ENCODE assay signal across 8 mouse cellular contexts in genomic region chr6:83442639-83443038, GRCm38 (mm10). TPM values are rescaled to one million over a fixed set of nuclear protein-coding genes. Genes with fewer than 3 reads are reported as not detected.
A peak's percentile ranks its signal among the peaks of the same experiment; 100 is the strongest.
DNase-seq lines count a peak whose midpoint lies in the region; ATAC-seq and TF ChIP-seq lines count a peak whose summit lies in the region.

No protein-coding gene starts in this region.

- H3K9me3 ChIP-seq in lung, embryonic 14.5 days (ENCODE audit: low read depth, low read length), result no peaks in the 10 kb centered on the region
- no peaks in the 10 kb centered on the region for H3K9me3 ChIP-seq in hindbrain, embryonic 10.5 days
- H3K9me3 ChIP-seq in midbrain, embryonic 12.5 days, result no peaks in the 10 kb centered on the region

- H3K4me2 ChIP-seq in lung, embryonic 14.5 days, result peak overlapping the region; percentile 88
- peak overlapping the region; percentile 66 for H3K4me2 ChIP-seq in midbrain, embryonic 12.5 days (replicated peaks)

- WGBS in lung, embryonic 14.5 days, result 49% methylated on average over 3 of the region's 3 CpGs
- WGBS in hindbrain, embryonic 10.5 days, result 56% methylated on average over 3 of the region's 3 CpGs
- WGBS in midbrain, embryonic 12.5 days, result 35% methylated on average over 3 of the region's 3 CpGs

- no peak for TF ChIP-seq CTCF in lung, embryonic 14.5 days (IDR thresholded peaks at IDR 0.05; ENCODE audit: low read depth)

- no peak for ATAC-seq in lung, embryonic 14.5 days (ENCODE audit: insufficient read depth)
- no peak for ATAC-seq in midbrain, embryonic 12.5 days (ENCODE audit: low FRiP score, low read depth)

- peaks cover 48% of the 10 kb centered on the region for H3K4me1 ChIP-seq in lung, embryonic 14.5 days (ENCODE audit: insufficient read depth)
- H3K4me1 ChIP-seq in hindbrain, embryonic 10.5 days (replicated peaks), result peaks cover 97% of the 10 kb centered on the region
- H3K4me1 ChIP-seq in midbrain, embryonic 12.5 days, result peaks cover 90% of the 10 kb centered on the region

- H3K27ac ChIP-seq in lung, embryonic 14.5 days (ENCODE audit: low read depth), result peak overlapping the region; percentile 93; the same call in 1 of the 2 replicates
- H3K27ac ChIP-seq in hindbrain, embryonic 10.5 days, result peak overlapping the region; percentile 97
- peak overlapping the region; percentile 99 for H3K27ac ChIP-seq in midbrain, embryonic 12.5 days (replicated peaks)

- no peak overlapping the region for H3K4me3 ChIP-seq in lung, embryonic 14.5 days (ENCODE audit: low read depth, low read length)
- H3K4me3 ChIP-seq in hindbrain, embryonic 10.5 days, result peak overlapping the region; percentile 79
- peak overlapping the region; percentile 80; the same call in 1 of the 2 replicates for H3K4me3 ChIP-seq in midbrain, embryonic 12.5 days

- H3K9ac ChIP-seq in lung, embryonic 14.5 days, result no peak overlapping the region
- H3K9ac ChIP-seq in midbrain, embryonic 12.5 days (replicated peaks), result no peak overlapping the region; the same call in 1 of the 2 replicates

- DNase-seq in adrenal gland, adult (ENCODE audit: inconsistent age in 2 of 2, low spot score in 1 of 2), result peak; percentile 71 to 85
- no peak for DNase-seq in adrenal gland, postnatal 4 days (ENCODE audit: low spot score in 2 of 2)
- no peak for DNase-seq in lung, embryonic 14.5 days
- no peak for DNase-seq in lung, postnatal 4 days
- DNase-seq in hindbrain, embryonic 10.5 days (ENCODE audit: low spot score), result no peak
- DNase-seq in urinary bladder, postnatal 25 days (ENCODE audit: low spot score), result no peak
- no peak for DNase-seq in yolk sac, embryonic 10.5 days (ENCODE audit: low spot score)

- H3K36me3 ChIP-seq in lung, embryonic 14.5 days (ENCODE audit: insufficient read depth), result peaks cover 35% of the 10 kb centered on the region; the same call in 1 of the 2 replicates
- peaks cover 61% of the 10 kb centered on the region for H3K36me3 ChIP-seq in hindbrain, embryonic 10.5 days
- peaks cover 26% of the 10 kb centered on the region for H3K36me3 ChIP-seq in midbrain, embryonic 12.5 days

- no peaks in the 10 kb centered on the region for H3K27me3 ChIP-seq in lung, embryonic 14.5 days (ENCODE audit: insufficient read depth, low read length)
- H3K27me3 ChIP-seq in hindbrain, embryonic 10.5 days (ENCODE audit: insufficient read depth, poor library complexity, severe bottlenecking), result no peaks in the 10 kb centered on the region
- no peaks in the 10 kb centered on the region for H3K27me3 ChIP-seq in midbrain, embryonic 12.5 days

RNA-seq across cellular contexts. Expression of gene Tet3, which starts 16.2 kb away (rescaled TPM):
- total RNA-seq in adrenal gland, postnatal 4 days (2021), result 10 to 100 TPM; 79.0 to 79.5 TPM
- polyA plus RNA-seq in lung, embryonic 14.5 days (2014; fragmentation: Nextera tagmentation; extraction: Ambion mirVana), result 34.4 and 36.9 TPM in 2 replicates
- 51.1 and 56.5 TPM in 2 replicates for polyA plus RNA-seq in hindbrain, embryonic 10.5 days (2016; fragmentation: Nextera tagmentation; extraction: Ambion mirVana)
- polyA plus RNA-seq in midbrain, embryonic 12.5 days (2016; fragmentation: Nextera tagmentation; extraction: Ambion mirVana), result 65.0 and 70.2 TPM in 2 replicates

Comparison
In these comparisons a context has a peak if more than half of its experiments do, and no peak if none do; other contexts are left out.
1. DNase-seq: peak in adrenal gland, adult (2 of 2); none in adrenal gland, postnatal 4 days (0 of 2), lung, embryonic 14.5 days (single experiment), lung, postnatal 4 days (0 of 2), hindbrain, embryonic 10.5 days (single experiment), urinary bladder, postnatal 25 days (single experiment) and yolk sac, embryonic 10.5 days (single experiment).
2. Peak in every context shown above with its lines, with median percentiles within 50 percentile points of each other: H3K27ac ChIP-seq.